Mouse (Mus musculus) cerebellum, postnatal 10 days (tissue): ENCODE measurements around the gene A730015C16Rik.

Experiments used
- DNase-seq, 2 experiments: peaks; one replicate each; pipeline ENCODE4 v3.0.0; 2021; ENCODE audit warnings: mixed read lengths in 2 of 2

A730015C16Rik gene

DNA sequence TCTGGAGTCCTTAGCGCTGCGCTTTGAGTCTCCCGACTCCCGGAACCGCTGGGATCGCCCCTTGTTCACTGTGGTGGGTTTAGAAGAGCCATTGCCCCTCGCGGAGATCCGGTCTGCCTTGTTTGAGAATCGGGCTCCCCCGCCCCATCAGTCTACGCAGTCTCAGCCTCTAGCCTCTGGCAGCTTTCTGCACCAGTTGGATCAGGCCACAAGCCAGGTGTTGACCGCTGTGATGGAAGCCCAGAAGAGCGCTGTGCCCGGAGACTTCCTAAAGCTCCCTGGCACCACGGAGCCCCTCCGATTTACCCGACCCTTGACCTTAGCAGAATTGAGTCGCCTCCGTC, at the start of gene A730015C16Rik:
Gene A730015C16Rik, minus strand, starts transcription at position 115 of the 344 bp plus-strand sequence.
- peak; percentile 64 to 69 for DNase-seq

DNA sequence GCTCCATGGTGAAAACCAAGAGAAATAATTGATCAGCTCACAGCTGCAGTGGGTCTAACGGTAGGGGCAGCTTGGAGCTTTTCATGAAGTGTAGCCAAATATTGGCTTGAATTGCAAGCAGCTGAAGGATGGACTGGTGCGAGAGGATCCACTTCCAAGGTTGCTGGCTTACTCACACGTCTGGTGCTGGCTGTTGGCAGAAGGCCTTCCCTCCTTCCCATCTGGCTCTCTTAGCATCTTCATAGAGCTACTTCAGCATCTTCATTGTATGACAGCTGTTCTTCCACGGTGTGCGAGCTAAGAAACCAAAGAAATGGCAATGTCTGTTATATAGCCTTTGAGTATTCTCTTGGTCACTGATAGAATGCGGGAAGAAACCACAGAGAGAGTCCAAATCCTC, 42.5 kb upstream of the A730015C16Rik start:
- peak; percentile 40 to 66 for DNase-seq

DNA sequence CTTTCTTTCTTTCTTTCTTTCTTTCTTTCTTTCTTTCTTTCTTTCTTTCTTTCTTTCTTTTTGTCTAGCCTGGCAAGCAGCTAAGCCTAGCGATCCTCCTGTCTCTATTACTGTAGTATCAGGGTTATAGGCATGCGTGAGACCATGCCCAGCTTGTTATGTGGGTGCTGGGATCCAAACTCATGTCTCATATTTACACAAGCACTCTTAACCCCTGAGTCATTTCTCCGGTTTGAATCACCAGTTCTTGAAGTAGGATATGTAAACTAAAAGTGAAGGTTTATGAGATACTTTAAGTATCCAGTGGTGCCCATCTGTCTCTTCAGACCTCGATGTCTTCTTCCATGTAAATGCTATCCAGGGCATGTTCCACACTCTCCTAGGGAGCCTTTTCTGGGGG, 39.0 kb upstream of the A730015C16Rik start:
- DNase-seq = no peak

DNA sequence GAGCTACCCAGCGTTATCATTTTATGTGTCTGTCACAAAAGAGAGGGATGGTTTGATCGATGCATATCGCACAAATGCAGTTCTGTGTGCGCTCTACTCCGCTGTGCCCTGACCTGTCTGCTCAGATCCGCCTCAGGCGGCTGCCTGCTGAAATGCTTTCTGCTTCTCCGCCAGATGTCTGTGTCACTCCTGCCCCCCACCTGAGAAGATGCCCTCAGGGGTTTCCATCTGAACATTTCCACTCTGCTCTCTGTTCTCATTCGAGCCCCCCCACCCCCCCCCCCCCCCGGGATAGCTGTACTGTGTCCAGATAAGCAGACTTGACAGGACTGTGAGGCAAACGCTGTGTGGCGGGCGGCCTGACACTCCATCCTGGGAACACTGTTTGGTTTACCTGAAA, 35.4 kb upstream of the A730015C16Rik start:
- DNase-seq = peak in 1 of 2 experiments; percentile 30

DNA sequence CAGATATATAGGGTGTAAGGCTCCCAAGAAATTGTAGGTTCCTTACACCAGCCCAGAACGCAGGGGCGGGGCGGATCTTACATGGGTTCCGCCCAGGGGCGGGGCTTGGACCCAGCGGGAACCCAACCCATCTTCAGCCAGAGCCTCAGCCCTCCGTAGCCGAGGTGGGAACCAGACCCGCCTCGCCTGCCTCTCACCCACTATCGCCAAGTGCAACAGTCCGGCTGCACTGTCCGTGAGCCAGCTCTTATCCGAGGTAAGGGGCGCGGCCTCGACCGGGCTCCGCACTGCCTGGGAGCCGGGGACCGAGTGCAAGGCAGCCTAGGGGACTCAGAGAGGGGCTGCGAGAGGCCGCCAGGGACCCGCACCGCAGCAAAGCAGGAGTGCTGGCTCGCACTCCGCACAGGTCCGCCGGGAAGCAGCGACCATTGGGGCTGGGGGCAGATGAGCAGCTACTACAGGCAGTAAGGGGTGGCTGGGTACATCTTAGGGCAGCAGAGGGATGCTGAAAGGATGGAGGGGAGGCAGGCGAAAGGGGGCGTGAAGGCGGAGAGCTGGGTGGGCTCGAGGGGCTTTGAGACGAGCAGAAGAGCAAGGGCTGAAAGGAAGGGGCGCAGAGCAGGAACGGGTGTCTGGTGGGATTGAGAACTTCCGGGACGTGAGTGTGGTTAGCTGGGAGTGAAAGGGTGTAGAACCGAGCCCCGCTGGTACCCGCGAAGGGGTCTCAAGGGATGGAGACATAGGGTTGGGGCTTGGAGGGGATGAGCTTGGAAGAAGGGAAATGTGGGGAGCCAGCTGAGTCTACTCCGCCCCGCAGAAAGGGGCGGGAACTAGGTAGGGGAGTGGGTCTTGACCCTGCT, 30.8 kb upstream of the A730015C16Rik start, which contains the start of gene Rab3b:
Gene Rab3b, plus strand, starts transcription at position 101 of the 860 bp plus-strand sequence.
- DNase-seq = peak; percentile 75 to 79

DNA sequence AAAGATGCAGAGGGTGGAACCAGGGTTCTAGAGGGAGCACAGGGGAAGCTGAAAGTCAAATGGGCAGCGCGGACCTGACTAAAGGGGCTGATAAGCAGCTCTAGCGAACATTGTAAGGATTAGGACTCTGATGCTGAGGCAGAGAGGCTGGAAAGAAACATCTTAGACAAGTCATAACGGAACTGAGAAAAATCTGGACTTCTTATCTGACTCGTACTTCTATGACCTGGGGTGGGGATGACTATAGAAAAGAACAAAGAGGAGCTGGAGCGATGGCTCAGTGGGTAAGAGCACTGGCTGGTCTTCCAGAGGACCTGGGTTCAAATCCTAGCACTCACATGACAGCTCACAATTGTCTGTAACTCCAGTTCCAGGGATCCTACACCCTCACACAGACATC, 29.5 kb upstream of the A730015C16Rik start:
- DNase-seq = no peak

DNA sequence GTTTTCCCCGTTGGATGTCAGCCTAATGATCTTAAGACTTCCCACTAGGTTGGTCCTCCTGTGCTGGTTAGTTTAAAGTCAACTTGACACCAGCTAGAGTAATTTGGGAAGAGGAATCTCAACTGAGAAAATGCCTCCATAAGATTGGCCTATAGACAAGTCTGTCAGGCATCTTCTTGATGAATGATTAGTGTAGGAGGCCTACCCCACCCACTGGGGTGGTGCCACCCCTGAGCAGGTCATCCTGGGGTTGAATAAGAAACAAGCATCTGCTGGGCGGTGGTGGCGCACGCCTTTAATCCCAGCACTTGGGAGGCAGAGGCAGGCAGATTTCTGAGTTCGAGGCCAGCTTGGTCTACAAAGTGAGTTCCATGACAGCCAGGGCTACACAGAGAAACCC, 25.3 kb upstream of the A730015C16Rik start:
- DNase-seq = no peak

DNA sequence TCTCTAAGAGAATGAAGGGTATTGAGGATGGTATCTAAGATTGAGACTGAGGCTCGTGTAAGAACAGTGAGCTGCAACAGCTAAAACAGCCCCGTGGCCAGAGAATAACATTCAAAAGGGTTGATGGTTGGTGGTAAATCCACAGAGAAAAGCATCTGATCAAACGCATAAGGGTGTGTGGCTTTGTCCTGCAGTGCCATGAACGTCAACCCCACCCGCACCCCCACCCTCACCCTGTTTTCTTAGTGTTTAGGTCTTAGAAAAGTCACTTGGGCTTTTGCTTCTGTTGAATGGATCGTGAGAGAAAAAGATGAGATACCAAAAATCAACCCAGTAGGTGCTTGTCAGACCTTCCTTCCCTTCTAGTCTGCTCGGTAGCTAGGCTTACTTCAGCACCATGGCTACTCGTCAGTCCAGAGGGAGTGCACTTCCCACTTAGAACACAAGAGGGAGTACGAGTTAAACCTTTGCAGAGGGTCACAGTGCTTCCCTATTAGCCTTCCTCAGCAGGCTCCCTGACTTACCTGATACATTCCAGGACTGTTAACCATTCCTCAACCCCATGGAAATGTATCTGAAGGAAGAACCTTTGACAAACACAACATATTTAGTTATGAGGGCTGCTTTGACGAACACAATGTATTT, 21.4 kb upstream of the A730015C16Rik start:
- peak; percentile 94 to 97 for DNase-seq

DNA sequence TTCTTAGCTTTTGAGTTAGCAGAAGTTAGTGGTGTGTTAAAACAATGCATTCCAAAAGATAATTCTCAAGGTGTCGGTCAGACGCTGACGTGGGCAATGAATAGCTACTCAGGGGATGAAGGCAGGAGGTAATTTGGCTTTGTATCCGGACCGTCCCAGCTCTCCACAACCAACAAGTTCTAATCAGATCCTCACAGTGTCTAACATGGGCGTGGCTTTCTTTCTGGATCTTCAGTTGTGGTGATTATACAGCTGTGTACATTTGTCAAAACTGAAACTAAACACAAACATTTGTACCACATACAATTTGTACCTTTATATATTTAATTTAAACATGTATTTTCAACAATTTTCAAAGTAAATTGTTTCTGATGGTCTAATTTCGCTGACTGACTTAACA, 18.4 kb upstream of the A730015C16Rik start:
- DNase-seq = no peak

DNA sequence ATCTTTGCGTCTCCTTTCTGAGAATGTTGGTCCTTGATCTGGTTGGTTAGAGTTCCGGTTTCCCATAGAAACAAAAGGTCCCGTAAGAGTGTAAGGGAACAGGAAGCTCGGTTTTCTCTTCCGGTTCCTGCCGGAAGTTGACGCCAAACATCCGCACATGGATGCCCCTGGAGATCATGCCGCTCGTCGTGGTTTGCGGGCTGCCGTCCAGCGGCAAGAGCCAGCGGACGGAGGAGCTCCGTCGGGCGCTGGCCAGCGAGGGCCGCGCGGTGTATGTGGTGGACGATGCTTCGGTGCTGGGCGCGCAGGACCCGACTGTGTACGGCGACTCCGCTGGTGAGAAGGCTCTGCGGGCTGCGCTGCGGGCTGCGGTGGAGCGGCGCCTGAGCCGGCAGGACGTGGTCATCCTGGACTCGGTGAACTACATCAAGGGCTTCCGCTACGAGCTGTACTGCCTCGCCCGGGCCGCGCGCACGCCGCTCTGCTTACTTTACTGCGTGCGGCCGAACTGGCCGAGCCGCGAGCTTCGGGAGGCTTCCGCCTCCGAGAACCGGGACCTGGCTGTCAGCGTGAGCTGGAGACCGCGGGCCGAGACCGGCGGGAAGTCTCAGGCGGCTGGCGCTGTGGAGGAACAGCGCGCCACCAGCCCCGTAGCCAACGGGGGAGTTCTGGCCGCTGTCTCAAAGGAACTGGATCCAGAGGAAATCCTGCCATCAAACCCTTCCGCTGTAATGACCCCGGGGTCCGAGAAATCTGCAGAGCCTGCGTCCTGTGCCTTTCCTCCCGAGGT, 509 bp downstream of the A730015C16Rik start, which contains the start of gene Kti12:
Gene Kti12, plus strand, starts transcription at position 71 of the 790 bp plus-strand sequence.
- DNase-seq = peak; percentile 89 to 90

DNA sequence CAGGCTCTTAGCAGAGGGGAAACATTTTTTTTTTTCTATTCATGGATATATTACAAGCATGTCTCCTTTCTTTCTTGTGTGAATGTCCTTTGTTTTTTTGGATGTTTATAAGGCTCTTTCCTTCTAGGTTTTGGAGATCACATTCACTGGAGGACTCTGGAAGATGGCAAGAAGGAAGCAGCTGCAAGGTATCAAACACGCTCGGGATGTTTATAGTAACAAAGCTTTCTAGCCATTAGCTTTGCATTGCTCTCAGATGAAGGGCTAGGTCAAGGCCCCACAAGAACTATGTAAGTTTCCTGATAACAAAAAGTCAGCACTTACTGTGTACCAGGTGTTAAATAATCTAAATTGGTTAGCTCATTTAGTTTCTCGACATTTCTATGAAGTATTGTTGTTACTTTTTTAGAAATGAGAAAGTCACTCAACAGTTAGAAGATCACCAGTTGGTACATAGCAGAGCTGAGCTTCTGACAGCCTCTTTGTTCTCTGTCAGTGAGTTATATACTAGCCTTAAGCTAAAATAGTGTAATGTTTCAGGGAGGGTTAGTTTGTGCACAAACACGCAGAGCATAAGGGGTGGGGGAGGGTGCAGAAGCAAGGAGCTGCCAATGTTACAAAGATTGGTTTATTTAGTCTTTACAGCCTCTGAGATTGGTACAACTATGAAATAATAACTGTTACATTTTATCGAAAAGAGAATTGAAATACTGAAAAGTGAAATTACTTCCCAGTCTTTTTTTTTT, 2.4 kb downstream of the A730015C16Rik start:
- DNase-seq = no peak

DNA sequence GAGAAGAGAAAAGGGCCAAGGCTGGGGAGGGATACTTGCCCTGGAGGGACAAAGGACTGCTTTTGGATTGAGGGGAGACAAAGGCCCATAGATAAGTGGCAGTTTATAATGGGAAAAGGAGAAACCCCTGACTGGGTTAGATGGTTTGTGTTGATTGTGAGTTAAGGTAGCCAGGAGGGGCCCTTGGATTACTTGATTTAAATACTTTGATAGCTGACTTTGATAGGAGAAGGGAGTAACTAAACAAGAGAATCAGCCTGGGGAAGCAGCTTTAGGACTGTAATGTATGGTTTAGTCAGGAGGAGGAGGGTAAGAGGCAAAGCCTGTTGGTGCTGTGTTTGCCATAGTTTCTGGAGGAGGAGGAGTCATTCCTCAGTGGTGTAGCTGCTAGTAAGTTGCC, 5.1 kb downstream of the A730015C16Rik start:
- DNase-seq = no peak

DNA sequence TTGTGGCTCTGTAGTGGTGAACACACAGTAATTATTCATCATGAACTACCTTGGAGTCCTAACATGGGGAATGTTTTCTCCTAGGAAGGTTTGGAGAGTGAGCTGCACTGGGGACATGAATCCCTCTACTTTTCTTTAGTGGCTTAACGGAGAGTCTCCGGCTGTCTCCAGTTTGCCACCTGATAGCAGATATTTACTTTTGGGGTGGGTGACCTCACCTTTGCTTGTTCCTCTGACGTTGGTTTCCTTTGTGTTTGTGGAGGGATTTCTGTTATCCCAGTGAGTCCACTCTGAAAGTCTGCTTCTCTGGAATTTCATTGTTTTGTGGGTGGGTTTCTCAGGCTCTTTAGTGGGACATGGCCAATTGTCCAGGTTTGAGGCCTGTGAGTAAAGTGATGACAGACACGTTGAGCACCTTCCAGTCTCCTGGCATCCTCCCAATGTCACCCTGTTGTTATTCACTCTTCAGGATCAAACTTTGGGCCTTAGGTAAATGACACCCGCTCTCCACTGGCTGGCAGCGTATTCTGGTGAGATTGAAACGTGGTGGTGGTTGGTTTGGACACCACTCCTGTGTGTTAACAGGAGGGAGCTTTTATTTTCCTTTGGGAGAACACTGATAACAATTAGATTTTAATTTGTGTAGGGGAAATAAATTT, 6.4 kb downstream of the A730015C16Rik start:
- no peak for DNase-seq

DNA sequence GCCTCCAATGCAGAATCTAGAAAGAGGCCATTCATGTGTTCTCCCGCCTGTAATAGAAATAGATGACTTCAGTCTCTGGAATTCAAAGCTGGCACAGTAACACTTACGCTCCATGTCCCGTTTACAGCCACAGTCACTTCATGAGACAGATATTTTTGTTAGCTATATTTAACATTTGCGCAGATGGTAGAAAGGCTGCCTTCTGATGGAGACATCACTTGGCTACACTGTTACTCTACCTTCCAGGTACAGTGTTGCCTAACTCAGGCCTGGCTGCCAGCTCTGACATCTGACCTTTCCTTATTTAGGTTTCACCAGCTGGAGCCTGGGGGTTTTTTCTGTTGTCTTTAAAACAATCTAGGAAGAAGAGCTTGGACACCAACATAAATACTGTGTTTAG, 10.4 kb downstream of the A730015C16Rik start:
- DNase-seq = no peak

DNA sequence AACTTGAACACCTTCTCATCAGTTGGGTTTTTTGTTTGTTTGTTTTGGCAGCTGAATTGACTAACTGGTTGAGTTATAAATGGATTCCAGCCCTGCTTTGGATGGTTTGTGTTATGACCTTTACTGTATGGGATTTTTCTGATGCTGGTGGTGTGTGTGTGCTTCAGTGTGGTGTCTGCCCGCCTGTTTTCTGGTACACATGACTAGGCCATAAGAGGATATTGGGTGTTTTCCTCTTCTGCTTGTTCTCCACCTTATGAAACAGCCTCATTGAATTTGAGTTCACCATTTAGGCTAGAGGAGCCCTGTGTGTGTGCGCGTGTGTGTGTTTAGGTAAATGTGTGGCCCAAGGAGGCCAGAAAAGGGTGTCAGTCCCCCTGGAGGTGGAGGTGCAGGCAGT, 12.9 kb downstream of the A730015C16Rik start:
- DNase-seq = peak in 1 of 2 experiments; percentile 9

DNA sequence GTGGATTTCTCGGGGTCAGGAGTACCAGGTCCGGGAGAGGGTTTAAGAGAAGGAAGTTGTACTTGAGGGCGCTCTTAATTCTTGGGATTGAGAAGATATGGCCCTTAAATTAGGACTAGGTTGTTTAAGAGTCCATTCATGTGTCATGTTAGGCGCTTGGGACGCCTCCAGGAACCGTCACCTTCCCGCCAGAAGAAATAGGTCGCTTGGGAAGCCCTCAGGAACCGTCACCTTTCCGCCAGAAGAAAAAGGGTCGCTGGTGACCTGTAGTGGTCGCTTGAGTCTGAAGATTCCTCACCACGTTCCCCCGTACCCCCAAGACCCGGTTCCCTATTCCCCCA, 13.5 kb downstream of the A730015C16Rik start:
- peak; percentile 51 to 53 for DNase-seq

DNA sequence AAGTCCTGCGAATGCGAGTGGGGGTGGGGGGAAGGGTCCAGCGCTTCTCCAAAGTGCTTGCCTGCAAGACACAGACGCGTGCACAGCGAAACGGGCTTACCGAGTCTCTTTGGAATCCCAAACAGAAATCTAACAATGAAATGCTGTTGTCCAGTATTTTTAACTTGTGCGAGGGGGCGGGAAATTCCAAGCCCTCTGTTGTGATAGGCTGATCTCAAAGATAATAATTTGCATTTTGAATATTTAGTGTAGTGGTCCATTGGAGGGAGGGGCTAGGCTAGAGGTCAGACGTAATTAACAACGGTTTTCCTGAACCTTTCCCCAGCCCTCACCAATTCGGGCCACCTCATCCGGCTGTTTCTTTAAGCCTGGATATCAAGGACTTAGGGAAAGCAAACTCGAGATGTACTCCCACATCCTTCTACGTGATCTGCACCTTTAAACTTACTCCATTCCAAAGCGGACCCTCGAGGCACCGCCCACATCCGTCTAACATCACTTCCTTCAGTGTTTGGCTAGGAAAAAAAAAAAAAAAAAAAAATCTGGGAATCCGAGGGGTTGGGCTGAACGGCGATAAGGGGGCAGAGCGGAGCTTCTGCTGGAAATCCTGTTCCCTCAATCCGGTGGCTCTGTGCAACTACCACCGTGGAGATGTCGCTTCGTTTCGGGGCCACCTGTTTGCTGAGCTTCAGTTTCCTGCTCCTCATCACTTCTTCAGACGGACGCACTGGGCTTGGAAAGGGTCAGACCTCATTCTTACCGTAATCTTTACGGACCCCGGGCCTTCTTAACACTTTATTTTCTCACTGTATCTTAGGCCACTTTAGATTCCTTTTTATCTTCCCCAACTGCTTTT, 14.1 kb downstream of the A730015C16Rik start, which contains the start of gene Txndc12:
Gene Txndc12, plus strand, starts transcription at position 487 of the 856 bp plus-strand sequence.
- DNase-seq = peak; percentile 87 to 91

DNA sequence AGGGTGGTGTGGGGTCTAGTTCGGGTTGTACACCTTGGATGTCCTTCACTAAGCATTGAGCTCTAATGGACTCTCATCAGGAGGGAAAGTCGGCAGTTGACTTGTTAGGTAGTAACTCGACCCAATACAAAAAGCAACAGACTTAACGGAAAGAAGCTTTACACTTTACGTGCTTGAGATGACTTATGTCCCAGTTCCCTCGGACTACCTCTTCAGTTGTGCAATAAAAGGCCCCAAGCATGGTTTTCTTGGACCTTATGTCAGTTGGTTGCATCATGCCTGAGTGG, 14.6 kb downstream of the A730015C16Rik start:
- no peak for DNase-seq

DNA sequence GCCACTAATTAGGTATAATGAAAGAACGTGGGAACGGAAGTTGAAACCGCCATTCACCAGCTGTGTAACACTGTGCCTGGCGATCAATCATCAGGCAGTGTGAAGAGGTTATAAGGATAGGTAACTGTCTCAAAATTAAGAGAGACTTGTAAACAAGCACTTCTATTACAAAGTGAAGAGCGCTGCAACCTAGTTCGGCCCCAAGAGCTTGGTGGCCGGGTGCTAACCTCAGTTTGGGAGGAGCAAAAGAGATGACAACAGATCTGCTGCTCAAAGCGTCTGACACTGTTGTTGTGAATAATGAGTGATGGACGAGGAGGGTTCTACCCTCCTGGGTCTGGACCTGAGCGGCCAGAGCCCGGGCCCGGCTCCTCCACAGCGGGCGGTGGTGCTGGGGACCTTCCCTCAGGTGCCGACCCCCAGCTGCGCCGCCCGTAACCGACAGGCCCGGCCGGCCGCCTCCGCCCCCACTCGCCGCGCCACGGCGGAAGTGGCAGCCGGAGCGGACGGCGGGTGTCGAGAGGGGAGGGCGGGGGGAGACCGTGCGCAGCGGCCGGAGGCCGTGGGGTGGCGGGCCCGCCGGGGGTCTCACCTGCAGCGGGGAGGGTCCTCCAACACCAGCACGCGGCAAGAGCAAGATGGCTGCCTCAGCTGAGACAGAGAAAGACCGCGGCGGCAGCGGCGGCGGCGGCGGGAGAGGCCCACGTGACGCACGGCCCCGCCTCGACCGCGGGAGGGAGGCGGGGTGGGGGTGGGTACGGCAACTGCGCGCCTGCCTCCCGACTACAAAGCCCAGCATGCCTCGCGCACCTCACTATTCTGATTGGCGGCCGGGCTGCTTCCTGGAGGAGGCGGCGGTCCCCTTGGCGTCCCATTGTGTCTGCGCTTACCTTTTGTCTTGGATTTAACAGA, 15.2 kb downstream of the A730015C16Rik start, which contains the start of gene Btf3l4:
Gene Btf3l4, minus strand, starts transcription at position 699 of the 912 bp plus-strand sequence.
- DNase-seq = peak; percentile 95 to 97

DNA sequence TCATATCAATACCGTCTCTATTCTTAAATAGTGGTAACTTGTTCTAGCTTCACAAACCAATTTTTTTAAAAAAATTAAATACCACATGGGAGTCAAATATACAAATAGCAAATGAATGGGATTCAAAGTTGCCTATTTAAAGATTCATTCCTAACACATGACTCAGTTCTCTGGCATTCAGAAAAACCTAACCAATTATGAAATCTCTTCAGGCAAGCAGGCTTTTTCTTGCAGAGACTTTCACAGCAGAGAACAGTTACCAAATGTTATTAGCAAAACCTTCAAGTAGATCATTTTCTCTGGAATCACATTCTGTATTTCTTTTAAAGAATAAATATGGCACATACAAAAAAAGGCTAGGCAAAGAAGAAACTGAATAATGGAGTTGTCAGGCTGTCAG, 17.7 kb downstream of the A730015C16Rik start:
- DNase-seq = no peak
